Mouse (Mus musculus) liver, embryonic 16.5 days (tissue): ENCODE measurements at regions not wholly inside any gene's neighbourhood (a gene's known extent, or its start where the extent isn't known, plus 50 kb on each side); places are given as distances from the start of the nearest gene placed in this dataset.

ENCODE experiments used
- ATAC-seq: fragments of 200-750 bp; cut with Nextera tagmentation; 2 replicates; pipeline ENCODE4 v1.8.0; 2017; ENCODE audit warnings: low read depth, mild to moderate bottlenecking, moderate number of reproducible peaks, moderate library complexity
- H3K27ac ChIP-seq: fragments of 300-500 bp; sonication (generic); 2 replicates; pipeline ENCODE4 v1.5.1; 2014; ENCODE audit warnings: mild to moderate bottlenecking, low read length
- H3K27me3 ChIP-seq: fragments of 300-500 bp; sonication (generic); 2 replicates; pipeline ENCODE4 v1.6.1; 2014; ENCODE audit warnings: low read depth, low read length, mixed read lengths; ENCODE audit not compliant: control insufficient read depth, insufficient read depth
- H3K36me3 ChIP-seq: fragments of 300-500 bp; sonication (generic); 2 replicates; pipeline ENCODE4 v1.6.1; 2014; ENCODE audit warnings: mild to moderate bottlenecking; ENCODE audit not compliant: control insufficient read depth, insufficient read depth
- H3K4me1 ChIP-seq: fragments of 300-500 bp; sonication (generic); 2 replicates; pipeline ENCODE4 v1.6.1; 2014; ENCODE audit warnings: low read depth, low read length, mixed read lengths; ENCODE audit not compliant: control insufficient read depth
- H3K4me2 ChIP-seq: fragments of 300-500 bp; sonication (generic); 2 replicates; pipeline ENCODE4 v1.6.1; 2014; ENCODE audit warnings: low read depth, low read length, mixed read lengths
- H3K4me3 ChIP-seq: fragments of 300-500 bp; sonication (generic); 2 replicates; pipeline ENCODE4 v1.5.1; 2014; ENCODE audit warnings: low read depth, mild to moderate bottlenecking, low read length
- H3K9ac ChIP-seq: fragments of 300-500 bp; sonication (generic); 2 replicates; pipeline ENCODE4 v1.6.1; 2014; ENCODE audit warnings: low read depth, low read length
- H3K9me3 ChIP-seq: fragments of 300-500 bp; sonication (generic); replicated peaks from 2 replicates; pipeline ENCODE4 v1.6.1; 2016; ENCODE audit warnings: low read length; ENCODE audit not compliant: control insufficient read depth
- WGBS: fragments of 180-500 bp; shearing (Covaris S2); extraction: QIAGEN DNeasy Blood & Tissue Kit; methylation state at CpG from one replicate; pipeline ENCODE4 v1.1.7; 2014; ENCODE audit not compliant: insufficient replicate concordance; 5-methylcytosine and 5-hydroxymethylcytosine counted together

DNA sequence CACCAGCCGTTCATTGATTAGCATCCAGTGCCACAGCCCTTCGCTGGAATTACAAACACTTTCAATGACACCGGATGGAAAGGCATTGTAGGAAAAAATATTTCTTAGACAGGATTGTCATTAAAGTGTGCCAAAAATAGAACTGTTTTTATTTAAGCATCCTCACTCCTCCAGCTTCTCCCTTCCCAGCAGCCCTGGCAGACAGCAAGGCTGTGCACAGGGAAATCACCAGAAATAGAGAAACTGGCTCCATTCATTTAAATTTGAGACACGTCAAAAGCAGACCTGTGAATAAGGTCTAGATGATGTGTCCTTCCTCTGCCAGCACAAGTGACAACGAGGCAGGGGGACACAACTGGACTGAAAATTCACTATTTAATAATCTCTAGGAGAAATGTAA lies 88.5 kb upstream of the Ankrd1 start:
- H3K27me3 ChIP-seq = no peaks in the 10 kb centered on the region
- H3K9ac ChIP-seq = no peak overlapping the region
- H3K27ac ChIP-seq = no peak overlapping the region
- no peak overlapping the region for H3K4me3 ChIP-seq
- H3K4me1 ChIP-seq = no peaks in the 10 kb centered on the region
- no peak overlapping the region for H3K4me2 ChIP-seq
- no peaks in the 10 kb centered on the region for H3K9me3 ChIP-seq
- H3K36me3 ChIP-seq = no peaks in the 10 kb centered on the region
- no peak for ATAC-seq
- WGBS = 63% methylated on average over 5 of the region's 5 CpGs

DNA sequence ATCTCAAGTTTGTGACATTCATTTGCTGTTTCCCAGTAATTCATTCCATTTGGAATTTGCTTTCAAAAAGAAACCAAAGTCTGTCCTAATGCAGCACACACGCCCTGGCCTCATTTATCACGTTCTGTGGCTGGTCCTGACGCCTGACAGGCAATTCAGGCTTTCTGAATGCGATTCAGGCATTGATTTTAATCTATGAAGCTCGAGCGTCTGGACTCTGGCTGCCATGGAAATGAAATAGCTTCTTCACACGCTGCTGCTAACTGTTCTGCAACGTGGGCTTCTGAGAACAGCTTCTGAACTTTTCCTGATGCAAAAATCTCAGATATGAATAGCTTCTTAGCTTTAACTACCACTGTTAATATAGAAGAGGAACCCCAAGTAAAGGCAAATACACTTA lies 93.6 kb upstream of the Ankrd1 start:
- Histone ChIP-seq H3K4me3 (no peak overlapping the region), H3K9me3 (no peaks in the 10 kb centered on the region), H3K4me2 (no peak overlapping the region), H3K4me1 (no peaks in the 10 kb centered on the region), H3K9ac (no peak overlapping the region), H3K27me3 (no peaks in the 10 kb centered on the region), H3K36me3 (no peaks in the 10 kb centered on the region), H3K27ac (no peak overlapping the region)
- no peak for ATAC-seq
- 22% methylated on average over 8 of the region's 8 CpGs for WGBS

DNA sequence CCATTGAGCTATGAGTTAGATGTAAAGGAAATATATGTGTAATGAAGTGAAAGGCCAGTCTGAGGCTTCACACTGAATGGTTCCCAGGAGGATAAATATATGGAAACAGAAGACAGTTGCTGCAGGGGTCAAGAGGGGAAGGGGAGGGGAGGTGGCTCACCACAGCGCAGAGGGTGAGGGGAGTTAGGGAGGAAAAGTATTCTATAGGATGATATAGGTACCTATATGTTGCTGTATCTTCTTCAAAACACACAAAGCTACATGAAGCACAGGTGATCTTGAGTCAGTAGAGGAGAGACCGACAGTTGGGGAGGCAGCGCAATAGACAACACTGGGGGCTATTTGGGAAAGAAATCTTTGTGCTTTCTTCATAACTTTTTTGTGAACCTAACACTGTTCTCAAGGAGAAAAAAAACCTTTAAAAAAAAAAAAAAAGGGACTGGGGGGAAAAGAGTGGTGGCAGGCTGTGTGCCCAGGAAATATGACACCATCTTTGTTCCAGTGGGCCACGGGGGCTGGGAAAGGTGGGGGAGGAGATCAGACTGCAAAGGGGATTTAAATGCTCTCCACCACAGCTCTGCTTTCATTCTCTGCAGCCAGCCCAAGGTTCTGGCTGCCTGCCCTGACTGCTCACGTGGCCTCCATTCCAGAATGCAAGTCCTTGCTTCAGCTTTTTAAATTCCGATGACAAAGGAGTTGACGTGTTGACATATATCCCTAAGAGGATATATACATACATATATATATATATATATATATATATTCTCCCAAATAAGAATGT lies 94.5 kb upstream of the Ankrd1 start:
- Histone ChIP-seq H3K4me3 (no peak overlapping the region), H3K4me2 (no peak overlapping the region), H3K27ac (no peak overlapping the region), H3K9ac (no peak overlapping the region), H3K36me3 (no peaks in the 10 kb centered on the region), H3K4me1 (no peaks in the 10 kb centered on the region), H3K9me3 (no peaks in the 10 kb centered on the region), H3K27me3 (no peaks in the 10 kb centered on the region)
- 53% methylated on average over 7 of the region's 7 CpGs for WGBS
- ATAC-seq = no peak

DNA sequence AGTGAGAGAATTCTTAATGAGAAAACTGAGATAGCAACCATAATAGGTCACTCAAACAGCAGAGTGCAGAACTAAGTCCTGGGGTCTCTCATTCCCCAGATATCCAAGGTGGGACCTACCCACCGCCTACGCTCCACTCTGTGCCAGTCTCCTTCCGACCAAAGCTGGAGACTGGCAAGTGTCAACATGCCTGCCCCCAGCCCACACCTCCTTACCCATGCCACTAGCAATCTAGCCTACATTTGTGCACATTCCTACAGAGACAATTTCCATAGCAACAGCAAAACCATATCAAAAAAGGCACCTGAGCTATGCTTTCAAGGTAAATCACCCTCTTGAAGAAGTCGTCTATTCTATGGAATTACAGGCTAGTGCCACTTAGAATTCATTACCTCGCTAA lies 97.3 kb upstream of the Ankrd1 start:
- Histone ChIP-seq H3K36me3 (no peaks in the 10 kb centered on the region), H3K27ac (no peak overlapping the region), H3K4me3 (no peak overlapping the region), H3K9ac (no peak overlapping the region), H3K9me3 (no peaks in the 10 kb centered on the region), H3K27me3 (no peaks in the 10 kb centered on the region), H3K4me2 (no peak overlapping the region), H3K4me1 (no peaks in the 10 kb centered on the region)
- 73% methylated on average over 5 of the region's 5 CpGs for WGBS
- no peak for ATAC-seq

DNA sequence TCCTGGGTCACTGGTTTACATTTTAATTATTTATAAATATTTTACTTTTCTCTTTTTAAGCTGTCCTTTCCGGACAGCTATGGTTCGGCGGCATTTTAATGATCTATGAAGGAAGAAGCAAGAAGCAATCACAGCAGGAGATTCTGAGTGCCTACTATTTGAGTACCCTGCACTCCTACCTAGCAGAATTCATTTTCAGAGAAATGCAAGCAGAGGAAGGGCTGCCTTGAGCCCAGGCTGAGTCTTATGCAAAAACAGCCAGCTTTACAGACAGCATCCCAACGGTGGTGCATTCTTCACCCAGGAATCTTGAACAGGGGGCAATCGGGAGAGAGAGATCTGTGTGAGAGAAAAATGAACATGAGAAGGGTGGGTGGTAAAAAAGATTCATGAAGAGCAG lies 97.7 kb upstream of the Ankrd1 start:
- Histone ChIP-seq H3K9ac (no peak overlapping the region), H3K9me3 (no peaks in the 10 kb centered on the region), H3K27ac (no peak overlapping the region), H3K4me2 (no peak overlapping the region), H3K36me3 (no peaks in the 10 kb centered on the region), H3K4me3 (no peak overlapping the region), H3K27me3 (no peaks in the 10 kb centered on the region), H3K4me1 (no peaks in the 10 kb centered on the region)
- ATAC-seq = no peak
- 62% methylated on average over 5 of the region's 5 CpGs for WGBS

DNA sequence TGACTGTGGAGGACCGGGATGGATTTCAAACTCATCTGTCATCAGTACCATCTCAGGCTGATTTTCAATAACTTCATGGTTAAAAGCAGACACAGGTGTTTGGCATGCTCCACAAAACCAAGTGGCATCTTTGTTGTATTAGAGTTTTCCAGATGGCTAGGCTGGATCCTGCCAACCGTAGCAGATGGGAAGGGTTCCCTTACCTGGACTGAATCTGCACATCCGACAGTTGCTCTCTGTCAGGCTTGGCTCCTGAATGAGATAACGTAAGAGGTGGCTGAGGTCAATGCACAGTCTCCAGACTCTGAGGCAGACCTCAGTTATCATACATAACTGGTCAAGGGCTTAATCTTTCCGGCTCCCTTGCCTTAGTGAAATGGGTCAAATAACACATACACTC lies 99.0 kb upstream of the Ankrd1 start:
- H3K4me3 ChIP-seq = no peak overlapping the region
- no peaks in the 10 kb centered on the region for H3K9me3 ChIP-seq
- 58% methylated on average over 5 of the region's 5 CpGs for WGBS
- no peaks in the 10 kb centered on the region for H3K36me3 ChIP-seq
- H3K27me3 ChIP-seq = no peaks in the 10 kb centered on the region
- ATAC-seq = no peak
- H3K27ac ChIP-seq = no peak overlapping the region
- no peak overlapping the region for H3K4me2 ChIP-seq
- no peaks in the 10 kb centered on the region for H3K4me1 ChIP-seq
- no peak overlapping the region for H3K9ac ChIP-seq

DNA sequence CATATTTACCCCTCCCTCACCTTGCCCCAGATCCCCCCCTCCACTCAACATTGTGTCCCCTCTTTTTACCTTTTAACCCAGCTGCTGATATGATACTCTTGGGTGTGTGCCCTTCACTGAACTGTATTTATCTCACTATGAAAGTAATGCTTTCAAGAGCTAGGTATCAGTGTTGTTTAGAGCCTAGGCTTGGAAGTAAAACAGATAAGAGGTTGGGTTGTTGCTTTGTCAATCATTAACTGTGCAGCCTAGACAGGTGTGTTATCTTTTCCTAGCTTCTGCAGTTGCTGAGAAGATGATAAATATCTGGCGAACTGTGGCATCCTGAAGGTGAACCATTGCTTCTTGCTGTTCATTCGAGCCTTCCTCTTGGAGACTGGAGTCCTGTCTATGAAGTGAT lies 101.2 kb upstream of the Ankrd1 start:
- no peaks in the 10 kb centered on the region for H3K4me1 ChIP-seq
- H3K27me3 ChIP-seq = no peaks in the 10 kb centered on the region
- H3K4me3 ChIP-seq = no peak overlapping the region
- no peaks in the 10 kb centered on the region for H3K36me3 ChIP-seq
- WGBS = 34% methylated on average over 2 of the region's 2 CpGs
- no peak overlapping the region for H3K27ac ChIP-seq
- no peaks in the 10 kb centered on the region for H3K9me3 ChIP-seq
- no peak for ATAC-seq
- no peak overlapping the region for H3K9ac ChIP-seq
- no peak overlapping the region for H3K4me2 ChIP-seq

DNA sequence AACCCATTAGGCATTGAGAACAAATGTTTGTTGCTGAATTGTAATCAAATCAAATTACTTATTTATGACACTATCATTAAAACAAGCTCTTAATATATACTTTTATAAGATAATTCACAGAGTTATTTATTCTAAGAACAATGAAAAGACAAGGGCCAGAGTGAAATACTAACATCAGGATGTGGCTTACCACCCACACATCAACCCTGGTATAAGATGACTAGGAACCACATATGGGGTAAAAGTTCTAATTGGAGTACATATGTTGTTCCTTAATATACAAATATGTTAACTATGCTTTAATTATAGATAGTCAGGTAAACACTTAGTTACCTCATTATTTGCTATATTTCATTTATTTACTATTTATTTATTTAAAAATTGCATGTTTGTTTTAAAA lies 101.7 kb upstream of the Ankrd1 start:
- ATAC-seq = no peak
- Histone ChIP-seq H3K4me1 (no peaks in the 10 kb centered on the region), H3K27ac (no peak overlapping the region), H3K4me2 (no peak overlapping the region), H3K4me3 (no peak overlapping the region), H3K27me3 (no peaks in the 10 kb centered on the region), H3K9me3 (no peaks in the 10 kb centered on the region), H3K9ac (no peak overlapping the region), H3K36me3 (no peaks in the 10 kb centered on the region)

DNA sequence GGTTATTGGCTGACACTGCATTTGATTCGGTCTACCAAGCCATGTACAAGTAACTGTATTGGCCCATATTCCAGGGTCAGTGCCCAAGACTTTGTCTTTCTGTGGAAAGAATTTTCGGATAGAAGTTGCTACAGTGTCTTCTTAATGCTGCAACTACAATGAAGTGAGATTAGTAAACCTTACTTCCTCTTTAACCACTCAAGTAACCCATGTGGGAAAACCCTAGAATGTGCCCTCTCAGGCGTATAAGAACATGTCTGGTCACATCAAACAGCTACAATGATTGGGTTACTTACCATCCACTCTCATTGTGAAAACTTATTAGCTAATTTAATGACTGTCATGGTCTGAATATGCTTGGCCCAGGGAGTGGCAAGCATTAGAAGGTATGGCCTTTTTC lies 102.3 kb upstream of the Ankrd1 start:
- no peak for ATAC-seq
- Histone ChIP-seq H3K27me3 (no peaks in the 10 kb centered on the region), H3K36me3 (no peaks in the 10 kb centered on the region), H3K27ac (no peak overlapping the region), H3K9ac (no peak overlapping the region), H3K4me1 (no peaks in the 10 kb centered on the region), H3K4me2 (no peak overlapping the region), H3K4me3 (no peak overlapping the region), H3K9me3 (no peaks in the 10 kb centered on the region)
- 53% methylated on average over 3 of the region's 3 CpGs for WGBS
